Mouse (Mus musculus) lung, postnatal 0 days (tissue): ENCODE measurements at regions not wholly inside any gene's neighbourhood (a gene's known extent, or its start where the extent isn't known, plus 50 kb on each side); places are given as distances from the start of the nearest gene placed in this dataset.

Experiments
- CTCF ChIP-seq: IDR thresholded peaks from 2 replicates; pipeline ENCODE4 v1.5.1; 2016; ENCODE audit warnings: antibody characterized with exemption, mild to moderate bottlenecking
- EP300 ChIP-seq: IDR thresholded peaks from 2 replicates; pipeline ENCODE4 v1.6.1; 2016; ENCODE audit warnings: antibody characterized with exemption, mild to moderate bottlenecking, control low read depth

GRCm38 (mm10) chr9:61855686-61856085, 58.7 kb downstream of the Rplp1 start:
- TF ChIP-seq CTCF (no peak), EP300 (no peak)
